Mouse (Mus musculus) midbrain, embryonic 11.5 days (tissue): ENCODE data around the gene Echdc2. TPM values are rescaled to one million over a fixed set of nuclear protein-coding genes. Genes with fewer than 3 reads are reported as not detected.

Experiments used
- ATAC-seq: fragments of 200-750 bp; cut with Nextera tagmentation; 2 replicates; pipeline ENCODE4 v1.8.0; 2017; ENCODE audit warnings: moderate TSS enrichment, moderate library complexity; ENCODE audit not compliant: low FRiP score
- DNase-seq: peaks from one replicate; pipeline ENCODE4 v3.0.0; 2015; ENCODE audit warnings: low spot score; ENCODE audit errors: missing footprints
- H3K27ac ChIP-seq: fragments of 300-500 bp; sonication (generic); 2 replicates; pipeline ENCODE4 v1.5.1; 2014; ENCODE audit warnings: low read depth, low read length
- H3K27me3 ChIP-seq: fragments of 300-500 bp; sonication (generic); 2 replicates; pipeline ENCODE4 v1.6.1; 2014; ENCODE audit warnings: mild to moderate bottlenecking, low read length, moderate library complexity, mixed read lengths; ENCODE audit not compliant: control insufficient read depth, insufficient read depth
- H3K36me3 ChIP-seq: fragments of 300-500 bp; sonication (generic); 2 replicates; pipeline ENCODE4 v1.6.1; 2014; ENCODE audit warnings: mild to moderate bottlenecking, low read length, moderate library complexity, mixed read lengths; ENCODE audit not compliant: control insufficient read depth, insufficient read depth
- H3K4me1 ChIP-seq: fragments of 300-500 bp; sonication (generic); 2 replicates; pipeline ENCODE4 v1.6.1; 2014; ENCODE audit warnings: low read length; ENCODE audit not compliant: control insufficient read depth, insufficient read depth
- H3K4me2 ChIP-seq: fragments of 300-500 bp; sonication (generic); 2 replicates; pipeline ENCODE4 v1.6.1; 2014; ENCODE audit warnings: mild to moderate bottlenecking, moderate library complexity
- H3K4me3 ChIP-seq: fragments of 300-500 bp; sonication (generic); 2 replicates; pipeline ENCODE4 v1.5.1; 2014; ENCODE audit warnings: low read depth, low read length
- H3K9ac ChIP-seq: fragments of 300-500 bp; sonication (generic); 2 replicates; pipeline ENCODE4 v1.6.1; 2014; ENCODE audit warnings: low read length
- H3K9me3 ChIP-seq: fragments of 300-500 bp; sonication (generic); 2 replicates; pipeline ENCODE4 v1.6.1; 2016; ENCODE audit warnings: low read length; ENCODE audit not compliant: control insufficient read depth
- WGBS: fragments of 180-500 bp; shearing (Covaris S2); extraction: QIAGEN DNeasy Blood & Tissue Kit; methylation state at CpG from one replicate; pipeline ENCODE4 v1.1.7; 2014; 5-methylcytosine and 5-hydroxymethylcytosine counted together
- polyA plus RNA-seq: library from polyadenylated mRNA; unstranded; fragments of >200 nt; fragmentation: Nextera tagmentation; extraction: Ambion mirVana; gene quantifications from 2 replicates; pipeline ENCODE4 v1.2.1, GENCODE M21; 2014

The Echdc2 gene
- polyA plus RNA-seq, 1 experiment from 2014 or later = 11.7 TPM

DNA sequence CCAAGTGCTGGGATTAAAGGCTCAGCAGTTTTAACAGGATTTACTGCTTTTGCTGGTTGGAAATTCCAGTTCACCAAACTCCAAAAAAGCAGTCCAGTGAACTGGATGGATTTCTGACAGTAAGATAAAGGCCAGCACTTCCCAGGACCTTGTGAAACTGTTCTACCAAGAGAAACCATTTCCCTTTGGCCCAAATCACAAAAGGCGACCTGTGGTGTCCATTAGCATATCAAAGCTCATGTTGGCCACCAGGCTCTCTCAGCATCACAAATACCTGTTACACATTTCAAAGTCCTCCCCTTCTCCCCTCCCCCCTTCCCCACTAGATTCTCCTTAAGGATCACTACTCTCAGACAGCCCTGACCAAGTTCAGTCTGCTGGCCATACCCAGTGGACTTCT, 17.0 kb downstream of the Echdc2 start:
- Histone ChIP-seq H3K27me3 (no peaks in the 10 kb centered on the region), H3K9ac (no peak overlapping the region), H3K4me3 (no peak overlapping the region), H3K9me3 (no peaks in the 10 kb centered on the region), H3K36me3 (no peaks in the 10 kb centered on the region), H3K27ac (no peak overlapping the region), H3K4me2 (no peak overlapping the region), H3K4me1 (no peaks in the 10 kb centered on the region)
- DNase-seq (no peak), ATAC-seq (no peak)
- 25% methylated on average over 1 of the region's 1 CpGs for WGBS

DNA sequence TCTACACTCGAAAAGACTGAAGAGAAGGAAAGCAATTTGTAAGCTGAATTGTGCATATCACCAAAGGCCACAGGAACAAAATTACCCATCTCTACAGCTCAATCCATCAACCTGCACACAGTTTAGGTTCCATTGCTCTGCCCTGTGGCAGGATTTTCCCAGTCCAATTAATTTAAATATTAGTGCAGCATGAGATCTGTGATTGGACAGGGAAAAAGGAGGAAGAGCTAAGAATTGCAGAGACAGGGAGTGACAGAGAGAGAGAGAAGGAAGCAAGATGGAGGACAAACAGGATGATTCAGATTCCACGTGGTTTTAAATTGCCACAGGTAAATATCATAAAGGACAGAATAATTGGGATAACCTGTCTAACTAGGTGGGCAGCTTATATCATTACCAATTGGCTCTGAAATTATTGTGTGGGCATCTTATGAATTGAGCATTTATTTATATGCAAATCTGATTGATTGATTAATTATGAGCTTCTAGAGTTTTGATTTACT, 27.6 kb downstream of the Echdc2 start:
- ATAC-seq = no peak
- H3K27ac ChIP-seq = no peak overlapping the region
- no peak overlapping the region for H3K4me3 ChIP-seq
- H3K4me1 ChIP-seq = no peaks in the 10 kb centered on the region
- H3K9me3 ChIP-seq = no peaks in the 10 kb centered on the region
- no peaks in the 10 kb centered on the region for H3K36me3 ChIP-seq
- H3K27me3 ChIP-seq = no peaks in the 10 kb centered on the region
- no peak overlapping the region for H3K4me2 ChIP-seq
- WGBS = 73% methylated on average over 2 of the region's 2 CpGs
- DNase-seq = no peak
- H3K9ac ChIP-seq = no peak overlapping the region

DNA sequence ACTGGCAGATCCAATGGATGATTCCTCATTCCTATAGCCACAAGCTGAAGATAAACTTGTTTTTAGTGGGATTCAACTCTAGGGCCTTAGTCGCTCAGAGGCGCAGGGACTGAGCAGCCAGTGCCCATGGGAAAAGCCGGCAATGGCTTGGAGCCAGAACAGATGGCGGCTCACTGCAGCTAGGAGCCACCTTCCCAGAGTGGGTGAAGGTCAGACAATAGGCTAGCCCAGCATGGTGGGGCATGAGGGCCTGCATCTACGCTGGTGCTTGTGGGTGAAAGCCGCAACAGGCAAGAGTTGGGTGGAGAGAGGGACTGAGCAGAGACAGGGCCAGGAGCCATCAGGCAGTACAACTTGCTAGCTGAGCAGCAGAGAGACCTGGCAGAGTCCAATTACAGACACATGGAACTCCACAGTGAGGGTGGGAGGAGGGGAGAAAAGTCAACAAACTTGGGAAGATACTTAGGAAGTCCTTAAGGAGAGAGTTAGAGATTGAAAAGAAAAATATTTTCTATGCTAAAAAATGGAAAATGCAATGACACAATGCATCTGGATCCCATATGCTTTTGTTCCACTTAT, 31.1 kb downstream of the Echdc2 start:
- no peaks in the 10 kb centered on the region for H3K27me3 ChIP-seq

DNA sequence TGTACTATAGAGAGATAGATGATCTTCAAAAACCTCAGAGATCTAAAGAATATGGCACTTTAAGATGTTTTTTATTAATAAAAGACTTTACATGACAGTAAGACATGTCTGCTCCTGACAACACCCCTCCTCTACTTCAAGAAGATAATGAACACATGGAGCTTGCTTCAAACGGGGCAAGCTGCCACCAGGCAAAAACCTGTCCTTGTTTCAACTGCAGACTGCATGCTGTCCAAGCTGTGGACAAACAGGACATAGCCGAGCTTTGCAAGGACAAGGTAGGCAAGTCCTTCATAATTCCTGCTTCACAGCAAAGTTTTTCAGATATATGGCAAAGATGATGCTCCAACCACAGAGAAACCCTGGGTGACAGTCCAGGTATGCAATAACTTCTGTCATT, 34.0 kb downstream of the Echdc2 start:
- H3K9ac ChIP-seq = no peak overlapping the region
- H3K27me3 ChIP-seq = no peaks in the 10 kb centered on the region
- 71% methylated on average over 2 of the region's 2 CpGs for WGBS
- no peaks in the 10 kb centered on the region for H3K36me3 ChIP-seq
- no peaks in the 10 kb centered on the region for H3K9me3 ChIP-seq
- H3K4me1 ChIP-seq = no peaks in the 10 kb centered on the region
- ATAC-seq = no peak
- no peak for DNase-seq
- H3K4me3 ChIP-seq = no peak overlapping the region
- H3K27ac ChIP-seq = no peak overlapping the region
- no peak overlapping the region for H3K4me2 ChIP-seq

More for the DNA sequence above, 31.1 kb downstream of the Echdc2 start:
- Histone ChIP-seq H3K36me3 (no peaks in the 10 kb centered on the region), H3K27ac (no peak overlapping the region), H3K9ac (no peak overlapping the region), H3K4me2 (no peak overlapping the region), H3K9me3 (no peaks in the 10 kb centered on the region), H3K4me1 (no peaks in the 10 kb centered on the region), H3K4me3 (no peak overlapping the region)
- 69% methylated on average over 6 of the region's 6 CpGs for WGBS
- ATAC-seq = no peak
- no peak for DNase-seq

DNA sequence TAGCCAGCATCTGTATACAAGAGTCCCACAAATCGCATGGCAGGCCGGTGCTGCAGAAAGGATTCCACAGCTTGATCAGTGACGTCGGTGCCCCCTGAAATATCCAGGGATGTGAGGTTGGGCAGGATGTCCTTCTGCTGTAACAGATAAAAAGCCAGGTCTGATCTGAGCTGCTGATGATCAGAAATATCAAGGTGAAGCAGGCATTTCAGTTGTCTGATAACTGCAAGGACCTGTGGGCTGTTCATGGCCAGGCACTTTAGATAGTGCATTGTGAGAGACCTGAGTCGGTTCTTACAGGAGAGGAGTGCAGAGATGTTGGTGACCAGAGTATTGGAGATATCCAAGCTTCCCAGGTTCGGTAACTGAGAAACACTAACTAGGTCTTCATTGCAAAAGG, 39.4 kb downstream of the Echdc2 start:
- Histone ChIP-seq H3K4me1 (no peaks in the 10 kb centered on the region), H3K4me3 (no peak overlapping the region), H3K9me3 (no peaks in the 10 kb centered on the region), H3K27me3 (no peaks in the 10 kb centered on the region), H3K36me3 (no peaks in the 10 kb centered on the region), H3K27ac (no peak overlapping the region), H3K4me2 (no peak overlapping the region), H3K9ac (no peak overlapping the region)
- DNase-seq (no peak), ATAC-seq (no peak)
- 89% methylated on average over 6 of the region's 6 CpGs for WGBS

DNA sequence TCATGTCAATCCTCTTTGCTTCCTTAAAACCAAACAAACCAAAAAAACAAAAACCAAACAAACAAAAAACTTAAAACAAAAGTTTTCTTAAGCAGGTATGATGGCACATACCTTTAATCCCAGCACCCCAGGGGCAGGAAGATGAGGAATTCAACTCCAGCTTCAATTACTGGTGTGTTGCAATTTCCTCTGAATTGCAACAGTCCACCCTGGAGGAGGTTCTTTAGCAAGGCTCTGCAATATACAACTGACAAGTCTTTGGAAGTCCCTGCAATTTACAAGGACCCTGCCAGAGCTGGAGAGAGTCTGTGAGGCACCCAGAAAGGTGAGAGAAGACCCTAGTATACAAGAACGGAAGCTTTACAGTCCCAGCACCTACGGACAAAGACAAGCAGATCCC, 47.8 kb downstream of the Echdc2 start:
- Histone ChIP-seq H3K4me3 (no peak overlapping the region), H3K4me1 (no peaks in the 10 kb centered on the region), H3K36me3 (no peaks in the 10 kb centered on the region), H3K9me3 (no peaks in the 10 kb centered on the region), H3K27ac (no peak overlapping the region), H3K27me3 (peaks cover 13% of the 10 kb centered on the region), H3K4me2 (no peak overlapping the region), H3K9ac (no peak overlapping the region)
- 89% methylated on average over 2 of the region's 2 CpGs for WGBS
- no peak for ATAC-seq
- DNase-seq = no peak

DNA sequence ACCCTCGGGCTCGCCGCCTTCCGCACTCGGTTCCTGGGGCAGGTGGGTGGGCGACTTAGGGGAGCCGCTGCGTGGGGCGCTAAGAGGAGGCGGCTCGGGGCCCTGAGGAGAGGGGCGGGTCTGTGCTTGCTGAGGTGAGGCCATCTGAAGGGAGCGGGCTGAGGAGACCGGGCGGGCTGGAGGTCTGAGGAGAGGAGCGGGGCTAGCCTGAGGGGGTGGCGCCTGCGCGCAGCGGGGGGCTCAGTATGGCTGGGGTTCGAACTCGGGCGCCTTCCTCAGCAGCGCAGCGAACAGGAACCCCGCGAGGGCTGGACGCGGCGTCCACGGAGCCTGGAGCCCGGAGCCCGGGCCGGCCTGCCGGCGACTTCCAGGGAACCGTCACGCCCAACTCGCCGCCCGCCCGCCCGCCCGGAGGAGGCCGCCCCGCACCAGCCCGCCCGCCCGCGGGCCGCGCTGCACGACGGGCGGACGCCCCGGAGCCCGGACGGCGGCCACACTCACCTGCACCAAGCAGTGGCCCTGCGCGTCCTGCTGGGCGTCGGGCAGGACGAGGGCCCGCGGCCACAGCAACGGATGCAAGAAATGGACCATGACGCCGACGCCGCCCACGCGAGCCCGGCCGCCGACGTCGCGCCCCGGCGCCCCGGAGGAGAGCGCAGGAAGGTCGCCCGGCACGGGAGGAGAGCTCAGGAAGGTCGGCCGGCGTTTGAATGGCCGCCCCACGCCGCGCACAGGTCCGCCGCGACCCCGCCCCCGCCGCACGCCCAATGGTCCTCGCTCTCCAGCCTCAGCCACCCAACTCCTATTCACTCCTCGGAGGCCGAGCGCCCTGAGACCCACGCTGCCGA, 52.3 kb downstream of the Echdc2 start, which contains the start of gene Zyg11a:
Zyg11a (minus strand) TSS at position 717 of the 848 bp plus-strand sequence.
- Histone ChIP-seq H3K27me3 (peaks cover 27% of the 10 kb centered on the region), H3K36me3 (no peaks in the 10 kb centered on the region), H3K9me3 (no peaks in the 10 kb centered on the region), H3K27ac (no peak within 1 kb of the TSS), H3K4me3 (peak within 1 kb of the TSS; percentile 37), H3K4me1 (peaks cover 3% of the 10 kb centered on the region; the same call in 1 of the 2 replicates), H3K9ac (no peak within 1 kb of the TSS; the same call in 1 of the 2 replicates), H3K4me2 (peak within 1 kb of the TSS; percentile 47)
- DNase-seq (peak; percentile 87), ATAC-seq (peak; percentile 63; the same call in 1 of the 2 replicates)
- WGBS = 2% methylated on average over 62 of the region's 107 CpGs

DNA sequence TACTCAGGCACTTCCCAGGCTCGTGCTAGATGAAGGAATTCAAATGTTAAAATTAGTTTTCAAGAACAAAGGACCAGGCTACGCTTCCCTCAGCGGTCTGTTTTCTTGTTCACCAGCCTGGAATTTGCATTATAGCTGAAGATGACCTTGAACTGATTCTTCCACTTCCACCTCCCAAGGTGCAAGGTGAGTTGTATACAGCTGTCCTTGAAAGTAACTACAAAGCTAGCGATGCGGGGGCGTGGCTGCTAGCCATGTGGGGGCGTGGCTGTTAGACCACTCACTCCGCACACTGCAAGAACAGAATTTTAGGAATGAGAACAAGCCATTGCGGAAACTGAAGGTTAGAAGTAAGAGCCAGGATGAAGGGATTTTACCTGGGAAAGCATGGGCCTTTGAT, 53.8 kb downstream of the Echdc2 start:
- DNase-seq = peak; percentile 89
- Histone ChIP-seq H3K9me3 (no peaks in the 10 kb centered on the region), H3K9ac (no peak overlapping the region), H3K4me2 (no peak overlapping the region), H3K4me3 (no peak overlapping the region), H3K4me1 (peaks cover 3% of the 10 kb centered on the region; the same call in 1 of the 2 replicates), H3K36me3 (no peaks in the 10 kb centered on the region), H3K27ac (no peak overlapping the region), H3K27me3 (peaks cover 27% of the 10 kb centered on the region)
- no peak for ATAC-seq
- 5% methylated on average over 9 of the region's 9 CpGs for WGBS

DNA sequence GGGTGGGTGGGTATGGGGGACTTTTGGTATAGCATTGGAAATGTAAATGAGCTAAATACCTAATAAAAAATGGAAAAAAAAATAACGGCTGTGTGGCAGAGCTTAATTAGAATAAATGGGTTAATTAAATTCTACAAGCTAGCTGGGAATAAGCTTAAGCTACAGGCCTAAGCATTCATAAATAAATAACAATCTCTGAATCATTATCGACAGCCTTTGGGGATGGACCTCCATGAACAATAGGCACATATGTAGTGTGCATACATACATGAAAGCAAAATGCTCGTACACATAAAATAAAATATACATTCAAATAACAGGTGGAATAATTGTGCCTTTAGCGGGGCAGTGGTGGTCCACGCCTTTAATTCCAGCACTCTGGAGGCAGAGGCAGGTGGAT, 57.3 kb downstream of the Echdc2 start:
- ATAC-seq = no peak
- whole genome bisulfite sequencing = 91% methylated on average over 5 of the region's 5 CpGs
- no peak for DNase-seq

More for the DNA sequence above, 57.3 kb downstream of the Echdc2 start:
- no peak overlapping the region for H3K4me3 ChIP-seq
- no peaks in the 10 kb centered on the region for H3K36me3 ChIP-seq
- no peak overlapping the region for H3K9ac ChIP-seq
- no peak overlapping the region for H3K27ac ChIP-seq
- no peak overlapping the region for H3K4me2 ChIP-seq
- H3K27me3 ChIP-seq = peaks cover 19% of the 10 kb centered on the region
- no peaks in the 10 kb centered on the region for H3K9me3 ChIP-seq
- H3K4me1 ChIP-seq = peaks cover 3% of the 10 kb centered on the region; the same call in 1 of the 2 replicates
